Mouse (Mus musculus): ENCODE measurements around the gene Pou2f2.

The Pou2f2 gene

GRCm38 (mm10) chr7:25196107-25196506 lies 16.6 kb upstream of the Pou2f2 start:
- DNase-seq (ENCODE audit: low read depth, low spot score), result no peak

DNA sequence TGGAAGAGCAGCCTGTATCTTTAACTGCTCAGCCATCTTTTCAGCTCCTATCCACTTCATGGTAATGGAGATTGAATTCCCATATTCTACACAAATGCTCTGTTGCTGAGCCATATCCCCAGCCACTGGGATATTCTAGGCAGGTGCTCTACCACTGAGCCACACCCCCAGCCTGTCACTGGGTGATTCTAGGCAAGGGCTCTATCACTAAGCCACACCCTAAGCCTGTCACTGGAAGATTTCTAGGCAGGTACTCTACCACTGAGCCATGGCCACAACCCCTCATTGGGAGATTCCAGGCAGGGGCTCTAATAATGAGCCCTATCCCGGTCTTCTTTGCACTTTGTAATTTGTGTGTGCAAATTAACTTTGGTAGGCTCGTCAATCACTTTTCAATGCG lies 15.6 kb upstream of the Pou2f2 start:
- DNase-seq (ENCODE audit: low read depth, low spot score), result no peak

- peak; percentile 30 for DNase-seq (ENCODE audit: low read depth, low spot score)
These were observed 12.6 kb upstream of the Pou2f2 start for GRCm38 (mm10) chr7:25192110-25192509.

GRCm38 (mm10) chr7:25190806-25191205 lies 11.3 kb upstream of the Pou2f2 start:
- DNase-seq (ENCODE audit: low read depth, low spot score), result no peak

GRCm38 (mm10) chr7:25187662-25188650 lies 8.4 kb upstream of the Pou2f2 start:
- DNase-seq (ENCODE audit: low read depth, low spot score), result peak; percentile 92

- DNase-seq (ENCODE audit: low read depth, low spot score), result no peak
These were observed 4.6 kb upstream of the Pou2f2 start for GRCm38 (mm10) chr7:25184091-25184490.

DNA sequence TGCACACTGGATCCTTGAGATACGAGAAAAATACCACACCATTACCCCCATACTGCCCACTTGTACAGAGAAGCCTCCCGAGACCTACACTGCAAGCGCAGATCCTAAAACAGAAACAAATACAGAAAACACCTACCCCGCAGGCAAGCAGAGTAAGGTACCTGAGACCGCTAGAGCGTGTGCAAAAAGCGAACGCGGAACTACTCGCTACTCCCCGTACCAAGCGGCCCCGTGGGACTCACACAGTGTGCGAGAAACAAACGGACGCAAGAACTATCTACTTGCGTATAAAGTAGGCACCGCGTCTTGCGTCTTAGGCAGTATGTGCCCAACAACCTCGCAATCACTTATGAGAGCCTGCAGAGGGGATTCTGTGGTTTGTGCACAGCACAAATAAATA lies 2.3 kb upstream of the Pou2f2 start:
- DNase-seq (ENCODE audit: low read depth, low spot score), result peak; percentile 38

GRCm38 (mm10) chr7:25181331-25181790 lies 1.8 kb upstream of the Pou2f2 start:
- peak; percentile 43 for DNase-seq (ENCODE audit: low read depth, low spot score)

GRCm38 (mm10) chr7:25180512-25180911 lies 986 bp upstream of the Pou2f2 start:
- DNase-seq (ENCODE audit: low read depth, low spot score), result no peak

GRCm38 (mm10) chr7:25178787-25179605 lies 530 bp downstream of the Pou2f2 start:
- DNase-seq (ENCODE audit: low read depth, low spot score), result peak; percentile 74

GRCm38 (mm10) chr7:25178317-25178716 lies 1.2 kb downstream of the Pou2f2 start:
- peak; percentile 59 for DNase-seq (ENCODE audit: low read depth, low spot score)

- peak; percentile 24 for DNase-seq (ENCODE audit: low read depth, low spot score)
These were observed 5.2 kb downstream of the Pou2f2 start for GRCm38 (mm10) chr7:25174343-25174742.

DNA sequence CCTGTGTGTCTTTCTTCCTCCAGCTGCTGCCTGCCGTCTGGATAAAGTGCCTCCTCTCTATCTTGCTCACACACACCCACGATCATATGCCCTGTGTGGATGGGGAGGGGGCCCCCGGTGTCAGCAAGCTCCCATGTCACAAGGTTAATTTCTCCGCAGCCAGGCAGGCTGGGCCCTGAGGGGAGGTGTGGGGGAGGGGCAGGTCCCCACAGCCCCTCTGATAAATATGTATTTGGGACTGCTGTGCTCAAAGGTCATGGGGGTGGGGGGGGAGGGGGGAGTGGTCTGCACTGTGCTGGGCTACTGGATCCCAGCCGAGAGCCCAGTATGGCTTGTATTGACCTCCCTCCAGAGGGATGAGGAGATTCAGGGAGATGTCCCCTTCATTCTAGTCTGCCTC lies 6.9 kb downstream of the Pou2f2 start:
- DNase-seq (ENCODE audit: low read depth, low spot score), result no peak

DNA sequence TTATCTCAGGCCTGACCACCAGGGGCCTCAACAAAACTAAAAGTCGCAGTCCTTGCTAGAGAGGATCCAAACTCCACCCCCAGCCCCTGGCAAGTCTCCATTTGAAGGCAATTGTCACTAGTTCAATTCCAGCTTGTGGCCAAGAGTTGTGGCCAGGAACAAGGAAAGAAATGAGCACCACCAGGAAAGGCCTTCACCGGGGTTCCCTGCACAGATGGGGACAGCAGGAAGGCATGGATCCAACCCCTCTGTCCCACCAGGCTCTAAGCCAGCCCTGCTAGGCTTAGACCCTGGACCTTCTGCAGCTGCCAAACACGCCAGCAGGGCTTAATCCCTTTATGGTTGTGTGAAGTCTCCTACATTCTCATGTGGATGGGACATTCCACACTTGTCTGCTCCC lies 8.9 kb downstream of the Pou2f2 start:
- no peak for DNase-seq (ENCODE audit: low read depth, low spot score)

- no peak for DNase-seq (ENCODE audit: low read depth, low spot score)
These were observed 13.4 kb downstream of the Pou2f2 start for GRCm38 (mm10) chr7:25166106-25166505.

DNA sequence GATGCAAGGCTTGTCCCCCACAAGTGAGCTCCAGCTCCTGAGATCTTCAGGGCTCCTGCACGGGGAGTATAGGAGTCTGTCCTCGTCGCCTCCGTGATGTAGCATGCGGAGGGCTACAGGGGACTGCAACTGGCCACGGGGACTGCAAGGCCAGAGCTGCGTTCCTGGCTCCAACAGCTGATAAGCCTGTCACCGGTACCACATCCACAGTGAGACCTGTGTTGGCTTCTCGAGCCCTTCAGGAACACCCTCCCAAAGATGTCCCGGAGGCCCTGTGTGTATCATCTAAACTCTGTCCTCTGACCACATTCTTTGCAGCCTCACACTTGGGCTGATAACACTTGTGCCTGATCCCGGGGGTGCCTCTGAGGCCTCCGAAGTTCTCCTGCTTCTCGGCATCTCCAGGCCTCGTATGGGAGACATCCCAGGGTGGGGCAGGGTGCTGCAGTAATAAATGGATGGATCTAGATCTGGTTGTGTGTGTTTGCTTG lies 23.3 kb downstream of the Pou2f2 start:
- no peak for DNase-seq (ENCODE audit: low read depth, low spot score)

DNA sequence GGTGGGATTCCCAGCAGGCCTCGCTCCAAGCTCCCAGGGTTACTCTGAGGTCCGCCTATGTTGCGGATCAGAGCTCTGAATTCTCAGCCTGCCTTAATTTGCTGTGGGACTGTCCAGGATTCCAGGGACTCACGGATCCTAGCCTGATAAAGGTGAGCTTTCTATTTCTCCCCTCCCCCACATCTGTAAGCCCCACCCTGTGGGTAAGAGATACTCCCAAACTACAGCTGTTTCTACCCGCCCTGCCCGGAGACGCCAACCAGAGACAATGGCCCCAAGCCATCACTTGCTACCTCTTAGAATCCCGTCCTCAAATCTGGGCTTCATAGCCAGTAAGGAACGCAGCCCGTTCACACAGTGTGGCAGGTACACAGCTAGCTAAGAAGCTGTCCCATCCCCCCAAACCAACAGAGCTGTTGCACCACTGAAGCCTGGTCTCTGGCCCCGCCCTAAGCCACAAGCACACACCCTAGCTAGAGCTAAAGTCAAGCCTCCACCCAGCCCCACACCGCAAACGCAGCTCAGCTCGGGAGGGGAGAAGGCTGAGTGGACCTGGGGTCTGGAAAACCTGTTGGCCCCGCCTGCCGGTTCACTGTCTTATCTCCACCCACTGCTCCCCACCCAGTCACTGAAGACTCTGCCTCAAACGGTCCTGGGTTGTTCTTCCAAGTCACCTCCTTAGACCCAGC lies 23.9 kb downstream of the Pou2f2 start:
- DNase-seq (ENCODE audit: low read depth, low spot score), result no peak

DNA sequence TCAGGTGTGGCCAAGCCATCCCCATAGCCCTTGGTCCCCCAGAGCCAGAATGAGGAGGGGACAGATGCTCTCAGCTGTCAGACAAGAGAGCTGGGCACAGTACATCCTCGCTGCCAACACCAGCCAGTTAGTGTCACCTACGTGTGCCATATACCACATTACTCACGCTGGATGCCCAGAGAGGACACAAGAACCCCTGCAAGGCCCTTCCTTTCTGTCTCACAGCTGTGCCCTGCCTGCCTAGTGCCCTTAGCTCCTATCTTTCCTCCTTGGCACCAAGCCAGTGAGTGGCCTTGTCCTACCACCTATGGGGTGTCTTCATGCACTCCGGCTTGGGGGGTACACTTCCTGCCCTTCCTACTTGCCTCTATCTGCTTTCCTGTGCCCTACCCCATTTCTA lies 24.9 kb downstream of the Pou2f2 start:
- DNase-seq (ENCODE audit: low read depth, low spot score), result no peak

DNA sequence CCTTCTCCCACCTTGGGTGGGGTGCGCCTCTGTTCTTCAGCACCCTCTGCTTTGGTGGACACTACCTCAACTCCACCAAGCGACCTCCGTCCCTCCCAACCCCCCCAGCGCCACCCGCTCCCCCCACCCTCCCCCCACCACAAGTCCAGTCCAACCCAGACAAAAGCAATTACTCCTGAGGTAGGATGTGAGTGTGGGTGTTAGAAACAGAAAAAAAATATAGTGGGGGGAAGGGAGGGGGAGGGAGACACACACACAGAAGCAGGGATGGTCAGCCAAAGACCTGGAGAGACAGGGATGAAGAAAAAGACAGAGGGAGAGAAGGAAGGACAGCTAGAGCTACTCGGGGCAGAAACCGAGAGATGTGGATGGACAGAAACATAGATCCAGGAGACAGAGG lies 25.7 kb downstream of the Pou2f2 start:
- no peak for DNase-seq (ENCODE audit: low read depth, low spot score)

GRCm38 (mm10) chr7:25151916-25152556 lies 27.5 kb downstream of the Pou2f2 start:
- peak; percentile 41 for DNase-seq (ENCODE audit: low read depth, low spot score)

DNA sequence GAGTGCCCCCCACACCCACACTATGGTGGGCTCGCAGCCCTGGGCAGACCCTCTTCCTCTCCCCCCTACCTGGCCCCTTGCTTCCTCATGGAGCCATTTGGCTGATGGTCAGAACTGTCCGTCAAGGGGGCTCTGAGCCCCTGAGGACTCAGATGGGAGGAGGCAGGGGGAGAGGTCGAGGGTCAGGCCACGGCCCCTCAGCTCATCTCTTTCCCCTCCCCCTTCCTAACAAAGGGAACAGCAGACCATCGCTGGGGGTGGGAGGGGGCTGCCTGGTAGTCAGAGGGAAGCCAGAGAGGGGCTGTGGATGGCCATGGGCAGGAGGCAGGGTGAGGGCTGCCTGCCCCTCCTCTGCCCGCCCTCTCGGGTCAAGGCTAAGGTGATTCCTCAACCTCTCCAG lies 28.5 kb downstream of the Pou2f2 start:
- no peak for DNase-seq (ENCODE audit: low read depth, low spot score)
